Mouse (Mus musculus) CD4-positive, CD25-positive, alpha-beta regulatory T cell, adult 4 months (primary cell): ENCODE data around the gene Gramd2. TPM values are rescaled to one million over a fixed set of nuclear protein-coding genes. Genes with fewer than 3 reads are reported as not detected.

Experiments
- ATAC-seq: one replicate; pipeline ENCODE4 v1.8.0; 2017
- polyA plus RNA-seq, 2 experiments: library from polyadenylated mRNA; unstranded; fragments of 100-300 nt; shearing (Covaris generic); gene quantifications; one replicate each; pipeline ENCODE4 v1.2.1; 2017

Gramd2 gene
- polyA plus RNA-seq, 2 experiments from 2014 or later, result not detected

DNA sequence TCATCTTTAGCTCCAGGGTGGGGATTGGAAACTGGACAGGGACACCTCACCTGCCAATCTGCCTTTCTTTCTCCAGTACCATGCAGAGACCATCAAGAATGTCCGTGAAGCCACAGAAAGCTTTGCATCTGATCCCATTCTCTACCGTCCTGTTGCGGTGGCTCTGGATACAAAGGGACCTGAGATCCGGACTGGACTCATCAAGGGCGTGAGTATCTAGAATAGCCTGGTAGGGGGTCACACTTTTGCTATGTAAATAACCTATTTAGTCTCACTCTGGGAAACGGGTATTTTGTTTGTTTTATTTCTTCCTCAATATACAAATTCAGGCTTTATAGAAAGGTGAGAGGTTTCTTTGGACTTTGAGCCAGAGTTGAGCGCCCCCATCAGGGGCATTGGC lies 11.5 kb upstream of the Gramd2 start:
- no peak for ATAC-seq

GRCm38 (mm10) chr9:59669172-59669571 lies 10.8 kb upstream of the Gramd2 start:
- no peak for ATAC-seq

DNA sequence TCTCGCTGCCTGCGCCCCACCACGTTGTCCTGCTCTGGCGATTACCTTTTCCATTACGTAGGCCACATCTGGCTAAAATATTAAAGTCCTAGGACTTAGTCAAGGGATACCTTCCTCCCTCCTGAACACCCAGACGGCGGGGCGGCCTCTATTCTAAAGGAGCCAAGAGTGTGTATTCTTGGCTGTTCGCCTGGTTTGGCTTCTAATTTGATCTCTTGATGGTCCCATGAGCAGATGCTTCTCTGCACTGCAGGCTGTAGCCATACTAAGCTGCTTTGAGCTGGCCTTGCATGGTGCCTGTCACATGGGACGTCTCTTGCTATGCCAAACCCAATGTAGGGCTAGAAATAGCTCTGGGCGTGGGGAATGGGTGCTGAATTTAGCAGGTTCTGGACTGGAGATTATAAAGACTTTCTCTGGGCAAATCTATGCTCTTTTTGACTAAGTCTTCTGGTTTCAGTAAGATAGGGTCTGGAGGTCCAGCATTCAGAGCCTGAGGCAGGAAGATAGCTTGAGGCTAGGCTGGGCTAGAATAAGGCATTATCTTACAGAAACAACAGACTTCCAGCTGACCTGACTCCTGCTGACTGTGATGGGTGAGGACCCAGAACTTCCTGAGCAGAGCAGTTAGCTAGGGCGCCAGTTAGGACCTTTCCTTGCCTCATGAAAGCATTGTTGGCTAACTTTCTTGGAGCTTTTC lies 7.6 kb upstream of the Gramd2 start:
- ATAC-seq, result no peak

- no peak for ATAC-seq
These were observed 6.5 kb upstream of the Gramd2 start for GRCm38 (mm10) chr9:59673427-59673826.

DNA sequence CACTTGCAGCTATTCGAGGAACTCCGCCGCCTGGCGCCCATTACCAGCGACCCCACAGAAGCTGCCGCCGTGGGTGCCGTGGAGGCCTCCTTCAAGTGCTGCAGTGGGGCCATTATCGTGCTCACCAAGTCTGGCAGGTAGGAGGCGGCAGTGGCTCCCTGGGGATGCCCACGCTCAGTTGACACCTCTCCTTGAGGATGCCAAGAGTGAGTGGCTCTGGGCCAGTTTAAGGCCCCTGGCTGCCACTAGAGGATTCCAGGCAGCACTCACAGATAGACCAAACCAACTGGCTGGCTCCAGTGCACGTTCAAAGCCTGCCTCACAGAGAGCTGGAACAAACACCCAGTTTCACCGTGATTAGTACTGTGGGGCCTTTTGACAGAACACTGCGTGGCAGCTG lies 4.3 kb upstream of the Gramd2 start:
- no peak for ATAC-seq

- peak; percentile 68 for ATAC-seq
These were observed 1.6 kb upstream of the Gramd2 start for GRCm38 (mm10) chr9:59678313-59678712.

DNA sequence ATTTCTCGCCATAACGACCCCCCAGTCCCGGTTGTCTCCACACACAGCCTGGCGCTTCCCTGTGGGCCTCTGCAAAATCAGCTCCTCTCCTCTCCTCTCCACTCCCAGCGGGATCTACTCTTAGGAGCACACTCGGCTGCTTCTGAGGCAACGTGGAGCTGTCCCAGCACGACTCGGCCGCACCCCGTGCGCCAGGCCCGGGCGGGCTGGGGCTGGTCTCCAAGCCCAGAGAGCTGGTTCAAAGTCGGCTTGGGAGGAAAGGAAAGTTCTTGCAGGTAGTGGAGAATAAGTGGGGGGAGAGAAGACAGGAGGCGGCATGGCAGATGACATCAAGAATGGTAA lies 561 bp downstream of the Gramd2 start:
- no peak for ATAC-seq

DNA sequence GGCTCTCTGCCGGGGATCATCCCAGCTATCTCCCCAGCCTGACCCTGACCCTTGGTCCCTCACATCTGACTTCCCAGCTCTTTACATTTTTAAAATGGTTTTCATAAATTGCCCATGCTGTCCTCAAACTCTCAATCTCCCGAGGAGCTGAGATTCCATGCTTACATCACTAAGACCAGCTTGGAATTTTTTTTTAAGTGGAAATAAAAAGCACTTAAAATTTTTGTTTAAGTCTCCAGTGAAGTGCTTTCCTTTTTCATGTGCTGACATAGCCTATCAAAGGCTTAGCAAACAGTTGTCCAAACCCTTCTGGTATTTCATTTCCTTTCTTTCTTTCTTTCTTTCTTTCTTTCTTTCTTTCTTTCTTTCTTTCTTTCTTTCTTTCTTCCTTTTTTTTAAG lies 4.1 kb downstream of the Gramd2 start:
- ATAC-seq, result no peak

- ATAC-seq, result no peak
These were observed 7.6 kb downstream of the Gramd2 start for GRCm38 (mm10) chr9:59687416-59688046.

GRCm38 (mm10) chr9:59691635-59692094 lies 11.7 kb downstream of the Gramd2 start:
- no peak for ATAC-seq

DNA sequence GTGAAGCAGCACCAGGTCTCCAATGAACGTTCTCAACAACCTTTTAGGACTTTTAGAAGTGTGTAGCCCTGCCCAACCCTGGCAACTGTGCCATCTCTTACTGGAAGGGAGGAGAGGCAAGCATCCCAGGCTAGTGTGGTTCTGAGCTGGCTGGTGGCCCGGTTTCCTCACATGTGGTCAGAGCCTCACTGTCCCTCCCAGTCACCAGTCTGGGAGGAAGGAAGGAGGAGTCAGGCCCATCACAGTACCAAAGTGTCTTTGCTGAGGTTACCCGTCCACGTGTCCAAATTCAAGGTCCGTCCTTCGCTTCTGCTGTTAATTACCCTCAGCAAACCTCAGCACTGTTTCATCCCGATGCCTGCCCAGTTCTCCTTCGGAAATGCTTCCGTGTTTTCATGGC lies 12.2 kb downstream of the Gramd2 start:
- no peak for ATAC-seq

- ATAC-seq, result no peak
These were observed 14.9 kb downstream of the Gramd2 start for GRCm38 (mm10) chr9:59694571-59695450.

- ATAC-seq, result no peak
These were observed 15.5 kb downstream of the Gramd2 start for GRCm38 (mm10) chr9:59695451-59695813.

DNA sequence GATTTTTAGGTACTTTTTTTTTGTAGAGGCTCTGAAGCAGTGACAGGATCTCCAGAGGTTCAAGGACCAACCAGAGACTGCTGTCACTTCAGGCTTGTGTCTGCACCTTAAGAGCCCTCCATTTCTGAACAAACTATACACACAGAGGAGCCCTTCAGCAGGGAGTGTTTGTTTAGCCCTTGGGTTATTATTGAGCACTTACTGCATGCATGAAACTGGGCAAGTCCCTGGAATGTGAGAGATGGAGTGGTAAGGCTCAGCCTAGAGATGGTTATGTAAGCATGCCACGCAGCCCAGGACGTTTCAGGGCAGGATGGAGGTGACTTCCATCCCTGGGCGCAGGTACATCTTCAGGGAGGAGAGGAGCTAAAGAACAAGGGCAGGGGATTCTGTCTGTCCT lies 16.4 kb downstream of the Gramd2 start:
- no peak for ATAC-seq

DNA sequence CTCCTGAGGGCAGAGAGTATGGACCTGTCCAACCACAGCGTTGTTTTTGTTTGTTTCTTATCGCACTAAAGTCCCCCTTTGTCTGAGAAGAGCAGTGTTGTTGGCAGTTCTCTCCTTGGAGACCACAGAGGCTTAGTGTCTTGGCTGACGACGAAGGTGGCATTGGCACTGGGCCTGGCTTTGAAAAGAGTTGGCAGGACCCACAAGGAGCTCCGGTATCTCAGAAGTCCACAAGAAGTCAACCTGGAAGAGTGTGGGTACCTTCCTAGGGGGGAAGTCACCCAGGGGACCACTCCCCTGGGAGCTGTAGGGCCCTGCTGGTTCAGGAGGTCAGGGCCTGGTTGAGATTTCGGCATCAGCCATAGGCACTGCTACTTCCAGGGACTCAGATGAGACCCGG lies 21.1 kb downstream of the Gramd2 start:
- ATAC-seq, result no peak

GRCm38 (mm10) chr9:59703099-59703498 lies 23.2 kb downstream of the Gramd2 start:
- ATAC-seq, result no peak

- ATAC-seq, result no peak
These were observed 27.2 kb downstream of the Gramd2 start for GRCm38 (mm10) chr9:59706850-59707825.

- ATAC-seq, result no peak
These were observed 29.3 kb downstream of the Gramd2 start for GRCm38 (mm10) chr9:59709225-59709624.

GRCm38 (mm10) chr9:59716275-59716898 lies 36.4 kb downstream of the Gramd2 start:
- ATAC-seq, result no peak

- no peak for ATAC-seq
These were observed 38.3 kb downstream of the Gramd2 start for GRCm38 (mm10) chr9:59718237-59718636.

DNA sequence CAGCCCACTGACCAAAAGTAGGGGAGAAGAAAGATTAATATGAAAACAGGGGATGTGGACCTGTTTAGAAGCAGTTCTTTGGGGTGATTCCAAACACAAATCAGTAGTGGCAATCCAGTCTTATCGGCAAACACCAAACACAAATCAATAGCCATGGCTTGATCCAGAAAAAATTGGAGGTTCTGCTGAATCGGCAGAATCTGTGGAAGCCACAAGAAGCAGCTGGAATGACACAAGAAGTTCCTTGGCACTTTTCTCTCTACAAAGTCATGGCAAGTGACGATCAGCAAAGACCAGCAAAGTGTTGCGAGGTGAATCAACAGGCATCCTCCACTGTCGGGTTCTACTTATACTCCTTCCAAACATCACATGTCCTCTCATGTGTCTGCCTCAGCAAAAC lies 41.2 kb downstream of the Gramd2 start:
- ATAC-seq, result no peak

GRCm38 (mm10) chr9:59723096-59723657 lies 43.2 kb downstream of the Gramd2 start:
- ATAC-seq, result peak; percentile 63
